Mouse (Mus musculus) heart, postnatal 0 days (tissue): Measurements from ENCODE around the gene Dapk3. TPM values are rescaled to one million over a fixed set of nuclear protein-coding genes. Genes with fewer than 3 reads are reported as not detected.

Experiments used
- ATAC-seq: fragments of 200-750 bp; cut with Nextera tagmentation; 2 replicates; pipeline ENCODE4 v1.8.0; 2017; ENCODE audit warnings: low read depth, moderate number of reproducible peaks, moderate library complexity; ENCODE audit not compliant: insufficient read depth
- DNase-seq: peaks from one replicate; pipeline ENCODE4 v3.0.0-alpha.2; 2016; ENCODE audit warnings: low spot score
- H3K27ac ChIP-seq: fragments of 300-500 bp; sonication (generic); 2 replicates; pipeline ENCODE4 v1.5.1; 2014; ENCODE audit warnings: low read depth, mild to moderate bottlenecking
- H3K27me3 ChIP-seq: fragments of 300-500 bp; sonication (generic); 2 replicates; pipeline ENCODE4 v1.6.1; 2014; ENCODE audit warnings: low read length, mixed read lengths; ENCODE audit not compliant: control insufficient read depth, insufficient read depth
- H3K36me3 ChIP-seq: fragments of 300-500 bp; sonication (generic); replicated peaks from 2 replicates; pipeline ENCODE4 v1.6.1; 2014; ENCODE audit warnings: low read length, mixed read lengths; ENCODE audit not compliant: control insufficient read depth, insufficient read depth
- H3K4me1 ChIP-seq: fragments of 300-500 bp; sonication (generic); 2 replicates; pipeline ENCODE4 v1.6.1; 2014; ENCODE audit warnings: antibody characterized with exemption; ENCODE audit not compliant: control insufficient read depth, insufficient read depth
- H3K4me2 ChIP-seq: fragments of 300-500 bp; sonication (generic); 2 replicates; pipeline ENCODE4 v1.6.1; 2014; ENCODE audit warnings: low read depth, mild to moderate bottlenecking, low read length, moderate library complexity
- H3K4me3 ChIP-seq: fragments of 300-500 bp; sonication (generic); 2 replicates; pipeline ENCODE4 v1.5.1; 2014; ENCODE audit warnings: low read depth, low read length
- H3K9ac ChIP-seq: fragments of 300-500 bp; sonication (generic); replicated peaks from 2 replicates; pipeline ENCODE4 v1.6.1; 2014; ENCODE audit warnings: low read depth, low read length, mixed read lengths
- H3K9me3 ChIP-seq: fragments of 300-500 bp; sonication (generic); replicated peaks from 2 replicates; pipeline ENCODE4 v1.6.1; 2016; ENCODE audit warnings: low read length; ENCODE audit not compliant: control insufficient read depth
- CTCF ChIP-seq: IDR thresholded peaks from 2 replicates; pipeline ENCODE4 v1.5.1; 2016; ENCODE audit warnings: antibody characterized with exemption, control low read depth, low read depth
- EP300 ChIP-seq: IDR thresholded peaks from 2 replicates; pipeline ENCODE4 v1.6.1; 2016; ENCODE audit warnings: antibody characterized with exemption, low read depth
- WGBS: fragments of 180-500 bp; shearing (Covaris S2); extraction: QIAGEN DNeasy Blood & Tissue Kit; methylation state at CpG from one replicate; pipeline ENCODE4 v1.1.7; 2014; 5-methylcytosine and 5-hydroxymethylcytosine counted together
- polyA plus RNA-seq: library from polyadenylated mRNA; unstranded; fragments of >200 nt; fragmentation: Nextera tagmentation; extraction: Ambion mirVana; gene quantifications from 2 replicates; pipeline ENCODE4 v1.2.1, GENCODE M21; 2015
- total RNA-seq: library from RNA; depleted of rRNA; stranded (reverse); fragments of >200 nt; gene quantifications from 2 replicates; pipeline ENCODE4 v1.2.3, GENCODE M21; 2014; ENCODE audit warnings: low replicate concordance; rRNA removed

Gene Dapk3
- total RNA-seq (56.5 and 72.7 TPM in 2 replicates), polyA plus RNA-seq (29.0 and 31.7 TPM in 2 replicates)

DNA sequence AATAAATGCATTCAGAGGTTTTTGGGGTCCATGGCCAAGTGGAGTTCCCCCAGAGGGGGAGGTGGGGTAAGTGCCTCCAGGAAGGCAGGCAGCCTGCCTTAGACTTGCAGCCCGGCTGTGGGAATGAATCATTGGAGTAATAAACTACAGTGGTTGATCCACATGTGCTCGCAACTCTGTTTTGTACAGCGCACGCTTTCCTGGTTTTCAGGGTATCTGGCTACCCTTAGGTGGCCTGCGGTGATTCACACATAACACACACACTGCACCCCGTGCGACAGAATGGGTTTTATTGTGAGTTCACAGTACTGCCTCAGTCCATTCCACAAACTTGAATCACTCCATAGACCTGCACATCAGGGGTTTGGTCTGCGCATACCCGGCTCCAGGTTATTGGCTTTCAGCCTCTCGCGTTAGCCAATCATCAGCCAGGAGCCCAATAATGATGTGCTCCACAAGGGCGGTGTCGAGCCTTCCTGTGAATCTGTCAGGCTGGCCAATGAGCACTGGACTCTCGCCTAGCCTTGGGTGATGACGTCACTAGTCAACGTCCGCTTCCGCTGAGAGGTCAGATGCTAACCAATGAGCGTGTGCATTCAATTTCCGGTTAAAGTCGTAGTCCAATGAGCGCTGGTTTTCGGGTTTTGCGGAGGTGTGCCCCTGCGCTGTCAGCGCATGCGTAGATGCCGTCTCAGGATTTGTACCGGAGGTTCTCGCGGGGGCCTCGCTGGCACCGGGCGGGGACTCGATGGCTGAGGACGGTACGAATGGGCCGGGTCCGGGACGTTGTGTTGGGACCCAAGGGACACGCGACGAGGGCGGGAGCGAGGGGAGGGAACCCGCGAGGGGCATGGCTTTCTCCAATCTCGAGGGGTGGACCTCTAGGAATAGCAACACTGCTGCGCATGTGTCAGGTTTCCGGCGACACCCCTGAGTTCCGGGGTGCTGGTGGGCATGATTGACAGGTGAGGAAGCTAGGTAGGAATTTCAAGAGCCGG is at the start of gene Dapk3:
Gene Dapk3 (plus strand): TSS at position 670 of the 998 bp plus-strand sequence.
- Histone ChIP-seq H3K4me3 (peak within 1 kb of the TSS; percentile 62), H3K27ac (peak within 1 kb of the TSS; percentile 90), H3K36me3 (peaks cover 60% of the 10 kb centered on the region), H3K27me3 (no peaks in the 10 kb centered on the region), H3K9ac (peak within 1 kb of the TSS; percentile 63), H3K9me3 (no peaks in the 10 kb centered on the region), H3K4me1 (peaks cover 21% of the 10 kb centered on the region), H3K4me2 (peak within 1 kb of the TSS; percentile 58)
- DNase-seq (peak; percentile 100), ATAC-seq (peak; percentile 92)
- 5% methylated on average over 53 of the region's 53 CpGs for WGBS
- TF ChIP-seq EP300, result peak; percentile 90
- no peak for TF ChIP-seq CTCF

DNA sequence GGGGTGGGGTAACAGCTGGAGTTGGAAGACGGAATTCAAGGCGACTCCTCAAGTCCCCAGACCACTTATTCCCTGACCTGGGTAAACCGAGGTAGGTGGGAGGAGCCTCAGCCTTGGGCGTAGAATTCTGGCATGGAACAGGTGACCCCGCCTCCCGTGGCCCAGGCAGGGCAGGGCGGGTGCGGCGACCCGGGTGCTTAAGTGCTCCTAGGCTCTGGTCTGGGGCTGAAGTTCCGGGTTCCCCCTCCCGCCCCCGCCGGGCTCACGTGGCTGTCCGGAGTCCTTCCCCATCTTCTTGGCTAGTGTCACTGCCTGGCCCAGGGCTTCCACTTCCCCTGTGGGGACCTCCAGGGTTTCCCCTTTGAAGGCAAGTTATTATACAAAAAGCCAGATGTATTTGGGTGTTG is 48.6 kb upstream of the Dapk3 start:
- TF ChIP-seq EP300, result no peak
- no peak for TF ChIP-seq CTCF
- Histone ChIP-seq H3K4me3 (0 out of 2 replicates have a peak overlapping the region, but pooled peaks have one; percentile 1), H3K9me3 (no peaks in the 10 kb centered on the region), H3K9ac (no peak overlapping the region; the same call in 1 of the 2 replicates), H3K4me1 (peaks cover 22% of the 10 kb centered on the region), H3K27ac (peak overlapping the region; percentile 99; the same call in 1 of the 2 replicates), H3K4me2 (peak overlapping the region; percentile 100), H3K27me3 (no peaks in the 10 kb centered on the region), H3K36me3 (no peaks in the 10 kb centered on the region)
- WGBS, result 8% methylated on average over 13 of the region's 16 CpGs
- DNase-seq (no peak), ATAC-seq (no peak)

DNA sequence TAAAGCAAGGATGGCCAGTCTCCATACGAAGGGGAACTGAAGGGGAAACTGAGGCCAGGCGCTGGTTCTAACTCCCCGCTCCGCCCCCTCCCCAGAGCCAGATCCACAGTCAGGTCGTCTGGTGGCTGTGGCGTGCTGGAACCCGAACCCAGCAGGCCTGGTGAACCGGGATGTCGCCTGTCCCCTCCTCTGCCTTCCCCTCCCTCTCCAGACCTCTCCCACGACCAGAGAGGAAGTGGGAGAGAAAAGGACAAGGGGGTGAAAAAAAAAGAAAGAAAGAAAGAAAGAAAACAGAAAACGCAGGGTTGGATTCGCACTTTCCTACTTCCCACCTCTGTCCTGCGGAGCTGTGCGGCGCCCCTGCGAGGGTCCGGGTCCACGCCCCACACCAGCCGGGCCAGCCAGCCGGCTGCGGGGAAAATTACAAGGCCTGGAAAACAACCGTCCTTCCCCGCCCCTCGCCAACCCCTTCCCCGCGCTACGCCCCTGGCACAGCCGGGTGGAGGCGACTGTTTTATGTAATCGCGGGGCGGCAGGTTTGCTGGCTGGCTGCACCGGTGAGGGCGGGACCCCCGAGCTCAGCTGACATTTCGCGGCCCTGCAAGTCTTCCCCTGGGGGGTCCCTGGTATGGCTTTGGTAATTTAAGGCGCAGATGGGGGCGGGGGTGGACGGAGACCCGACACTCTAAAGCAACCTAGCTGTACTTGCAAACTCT is 47.7 kb upstream of the Dapk3 start, which contains the start of gene Zbtb7a:
Gene Zbtb7a (plus strand): TSS at position 255 of the 716 bp plus-strand sequence.
- H3K9me3 ChIP-seq, result no peaks in the 10 kb centered on the region
- no peak for ATAC-seq
- H3K27me3 ChIP-seq, result no peaks in the 10 kb centered on the region
- 5% methylated on average over 41 of the region's 41 CpGs for WGBS
- peak within 1 kb of the TSS; percentile 98 for H3K9ac ChIP-seq
- peak within 1 kb of the TSS; percentile 99 for H3K27ac ChIP-seq
- H3K4me3 ChIP-seq, result peak within 1 kb of the TSS; percentile 100
- no peak for TF ChIP-seq EP300
- no peak for TF ChIP-seq CTCF
- no peaks in the 10 kb centered on the region for H3K36me3 ChIP-seq
- DNase-seq, result peak; percentile 27
- peaks cover 27% of the 10 kb centered on the region for H3K4me1 ChIP-seq
- peak within 1 kb of the TSS; percentile 100 for H3K4me2 ChIP-seq

DNA sequence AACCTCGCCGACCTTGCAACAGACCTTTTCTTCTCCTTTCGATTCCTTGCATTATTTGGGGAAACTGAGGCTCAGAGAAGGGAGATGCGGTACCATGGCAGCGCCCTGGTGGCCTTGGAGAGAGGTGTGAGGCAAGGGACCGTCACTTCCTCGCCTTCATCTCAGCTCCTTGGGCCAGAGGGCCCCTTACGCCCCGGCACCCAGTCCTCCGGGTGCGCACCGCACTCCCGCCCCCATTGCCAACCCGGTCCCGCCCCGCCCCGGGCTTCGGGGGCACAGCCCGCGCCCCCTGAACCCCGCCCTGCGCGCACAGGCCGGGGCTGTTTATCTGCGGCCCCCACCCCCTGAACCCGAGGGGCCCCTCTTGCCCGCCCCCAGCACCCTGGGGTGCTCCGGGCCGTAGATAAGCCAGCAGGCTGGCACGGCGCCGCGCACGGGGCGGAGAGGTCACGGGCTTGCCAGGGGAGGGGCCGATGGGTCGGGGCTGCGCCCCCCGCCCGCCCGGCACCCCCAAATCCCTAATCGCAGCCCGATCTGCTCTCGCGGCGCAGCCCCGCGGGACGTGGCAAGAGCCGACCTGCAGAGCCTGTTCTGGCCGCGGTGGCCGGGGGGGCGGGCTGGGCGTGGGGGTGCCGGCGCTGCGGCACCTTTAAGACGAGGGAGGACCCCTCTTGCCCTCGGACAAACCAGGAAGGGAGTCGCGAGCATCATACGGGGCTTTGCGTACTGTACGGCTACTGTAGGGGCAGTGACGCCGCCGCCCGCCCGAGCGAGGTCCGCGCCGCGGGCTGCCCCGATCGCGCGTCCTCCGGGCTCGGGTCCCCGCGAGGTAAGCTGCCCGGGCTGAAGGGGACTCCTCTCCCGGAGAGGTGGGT is 46.7 kb upstream of the Dapk3 start:
- ATAC-seq, result peak; percentile 37
- under 1% methylated on average over 53 of the region's 86 CpGs for WGBS
- TF ChIP-seq EP300 (no peak; the same call in 1 of the 2 replicates), CTCF (no peak)

More for the DNA sequence above, 46.7 kb upstream of the Dapk3 start:
- peak; percentile 87 for DNase-seq
- Histone ChIP-seq H3K27me3 (no peaks in the 10 kb centered on the region), H3K4me2 (peak overlapping the region; percentile 100), H3K4me3 (peak overlapping the region; percentile 100), H3K36me3 (no peaks in the 10 kb centered on the region), H3K27ac (peak overlapping the region; percentile 99), H3K9ac (peak overlapping the region; percentile 98), H3K4me1 (peaks cover 36% of the 10 kb centered on the region), H3K9me3 (no peaks in the 10 kb centered on the region)
